ENCODE assay signal across 8 mouse cellular contexts in the genomic region with DNA sequence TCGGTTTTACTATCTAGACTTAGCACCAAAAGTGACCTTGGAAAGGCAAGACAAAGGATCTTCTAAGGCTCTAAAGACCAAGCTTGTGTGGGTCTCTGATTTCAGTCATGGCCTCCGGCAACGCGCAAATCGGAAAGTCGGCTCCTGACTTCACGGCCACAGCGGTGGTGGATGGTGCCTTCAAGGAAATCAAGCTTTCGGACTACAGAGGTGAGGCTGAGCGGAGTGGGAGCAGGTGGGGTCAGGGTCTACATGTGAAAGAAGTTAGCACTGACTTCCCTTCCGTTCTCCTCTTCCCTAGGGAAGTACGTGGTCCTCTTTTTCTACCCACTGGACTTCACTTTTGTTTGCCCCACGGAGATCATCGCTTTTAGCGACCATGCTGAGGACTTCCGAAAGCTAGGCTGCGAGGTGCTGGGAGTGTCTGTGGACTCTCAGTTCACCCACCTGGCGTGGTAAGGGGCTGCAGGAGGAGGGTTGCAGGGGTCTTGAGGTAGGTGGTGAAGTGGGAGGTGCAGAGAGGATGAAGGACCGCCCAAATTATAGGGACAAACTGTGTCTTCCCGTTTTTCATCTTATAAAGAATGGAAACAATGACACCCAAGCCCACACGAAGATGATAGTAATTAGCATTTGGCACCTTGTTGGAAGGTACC. TPM values are rescaled to one million over a fixed set of nuclear protein-coding genes. Genes with fewer than 3 reads are reported as not detected.
DNase-seq lines count a peak whose midpoint lies in the region; ATAC-seq and TF ChIP-seq lines count a peak whose summit lies in the region.

No protein-coding gene starts in this region.

- intact Hi-C loops in heart, postnatal 10 days (cut with DNase I) = no loop called here
- intact Hi-C loops in left cerebral cortex, postnatal 25 days (cut with DNase I) = no loop called here

- no peaks in the 10 kb centered on the region for H3K9me3 ChIP-seq in heart, embryonic 10.5 days
- no peaks in the 10 kb centered on the region for H3K9me3 ChIP-seq in ES-Bruce4 (replicated peaks; ENCODE audit: control insufficient read depth, insufficient read depth, low read length, poor library complexity, severe bottlenecking)
- no peaks in the 10 kb centered on the region for H3K9me3 ChIP-seq in forebrain, embryonic 13.5 days (replicated peaks)
- no peaks in the 10 kb centered on the region for H3K9me3 ChIP-seq in limb, embryonic 15.5 days

- no peak for DNase-seq in heart, embryonic 10.5 days (ENCODE audit: low spot score)
- DNase-seq in heart, postnatal 10 days = no peak
- no peak for DNase-seq in B cell, adult 2 months
- DNase-seq in left cerebral cortex, postnatal 25 days (ENCODE audit: low spot score in 2 of 2) = no peak
- no peak for DNase-seq in layer of hippocampus, postnatal 25 days (ENCODE audit: extremely low spot score in 1 of 2, low spot score in 1 of 2)

- WGBS in heart, embryonic 10.5 days = 14% methylated on average over 21 of the region's 21 CpGs
- 5% methylated on average over 21 of the region's 21 CpGs for WGBS in forebrain, embryonic 13.5 days
- 6% methylated on average over 21 of the region's 21 CpGs for WGBS in limb, embryonic 15.5 days

- TF ChIP-seq EP300 in ES-Bruce4 (IDR thresholded peaks at IDR 0.05; ENCODE audit: insufficient read depth, low read depth, low read length) = no peak

- H3K4me3 ChIP-seq in heart, embryonic 10.5 days = peak overlapping the region; percentile 83
- peak overlapping the region; percentile 72 for H3K4me3 ChIP-seq in ES-Bruce4 (ENCODE audit: low read depth, low read length)
- peak overlapping the region; percentile 69 for H3K4me3 ChIP-seq in forebrain, embryonic 13.5 days
- peak overlapping the region; percentile 58 for H3K4me3 ChIP-seq in limb, embryonic 15.5 days

- H3K4me2 ChIP-seq in forebrain, embryonic 13.5 days = peak overlapping the region; percentile 88
- peak overlapping the region; percentile 83 for H3K4me2 ChIP-seq in limb, embryonic 15.5 days

- H3K27ac ChIP-seq in heart, embryonic 10.5 days = peak overlapping the region; percentile 97
- peak overlapping the region; percentile 15; the same call in 1 of the 2 replicates for H3K27ac ChIP-seq in ES-Bruce4 (ENCODE audit: insufficient read depth, low read length)
- peak overlapping the region; percentile 76 for H3K27ac ChIP-seq in forebrain, embryonic 13.5 days
- H3K27ac ChIP-seq in limb, embryonic 15.5 days = peak overlapping the region; percentile 87

- H3K36me3 ChIP-seq in heart, embryonic 10.5 days = peaks cover 44% of the 10 kb centered on the region
- H3K36me3 ChIP-seq in ES-Bruce4 (ENCODE audit: control insufficient read depth, insufficient read depth, low read length, poor library complexity, severe bottlenecking) = peaks cover 24% of the 10 kb centered on the region
- peaks cover 46% of the 10 kb centered on the region for H3K36me3 ChIP-seq in forebrain, embryonic 13.5 days (ENCODE audit: poor library complexity, severe bottlenecking)
- peaks cover 44% of the 10 kb centered on the region for H3K36me3 ChIP-seq in limb, embryonic 15.5 days

- ATAC-seq in forebrain, embryonic 13.5 days = no peak
- ATAC-seq in limb, embryonic 15.5 days (ENCODE audit: insufficient number of reproducible peaks, low FRiP score, low TSS enrichment, low read depth) = no peak

- peaks cover 38% of the 10 kb centered on the region for H3K4me1 ChIP-seq in heart, embryonic 10.5 days
- H3K4me1 ChIP-seq in ES-Bruce4 (ENCODE audit: control insufficient read depth, insufficient read depth, low read length) = peaks cover 4% of the 10 kb centered on the region
- peaks cover 42% of the 10 kb centered on the region for H3K4me1 ChIP-seq in forebrain, embryonic 13.5 days
- peaks cover 36% of the 10 kb centered on the region for H3K4me1 ChIP-seq in limb, embryonic 15.5 days

- peak overlapping the region; percentile 82 for H3K9ac ChIP-seq in ES-Bruce4 (ENCODE audit: low read depth, poor library complexity, severe bottlenecking)
- H3K9ac ChIP-seq in forebrain, embryonic 13.5 days = peak overlapping the region; percentile 90
- peak overlapping the region; percentile 64 for H3K9ac ChIP-seq in limb, embryonic 15.5 days

- no peaks in the 10 kb centered on the region for H3K27me3 ChIP-seq in heart, embryonic 10.5 days (ENCODE audit: insufficient read depth, poor library complexity, severe bottlenecking)
- no peaks in the 10 kb centered on the region for H3K27me3 ChIP-seq in ES-Bruce4 (ENCODE audit: control insufficient read depth, insufficient read depth, low read length, poor library complexity, severe bottlenecking)
- no peaks in the 10 kb centered on the region for H3K27me3 ChIP-seq in forebrain, embryonic 13.5 days
- H3K27me3 ChIP-seq in limb, embryonic 15.5 days = no peaks in the 10 kb centered on the region

- no peak for TF ChIP-seq POLR2A in ES-Bruce4 (IDR thresholded peaks at IDR 0.05; ENCODE audit: insufficient read depth, low read length)

- no peak for TF ChIP-seq CTCF in ES-Bruce4 (IDR thresholded peaks at IDR 0.05; ENCODE audit: low read depth, low read length)

RNA-seq across cellular contexts. Expression of a gene that starts 0.7 kb away (rescaled TPM):
- polyA plus RNA-seq in heart, embryonic 10.5 days (2016; fragmentation: Nextera tagmentation; extraction: Ambion mirVana) = 104 and 119 TPM in 2 replicates
- total RNA-seq in heart, postnatal 10 days (2021) = 10 to 100 TPM; 53.4 to 55.4 TPM
- polyA plus RNA-seq in ES-Bruce4 (2011; ENCODE audit: insufficient read depth, insufficient read length, low read depth, missing spikeins) = 79.2 and 88.1 TPM in 2 replicates
- 119 and 124 TPM in 2 replicates for polyA plus RNA-seq in forebrain, embryonic 13.5 days (2015; fragmentation: Nextera tagmentation; extraction: Ambion mirVana)
- 95.2 and 95.6 TPM in 2 replicates for polyA plus RNA-seq in limb, embryonic 15.5 days (2015; fragmentation: Nextera tagmentation; extraction: Ambion mirVana)
- total RNA-seq in left cerebral cortex, postnatal 25 days (2021) = 10 to 100 TPM; 40.7 to 42.2 TPM
- total RNA-seq in layer of hippocampus, postnatal 25 days (2021) = 10 to 100 TPM; 37.1 to 41.5 TPM

RNA-seq across cellular contexts. Expression of a gene that starts 0.9 kb away (rescaled TPM):
- polyA plus RNA-seq in heart, embryonic 10.5 days (2016; fragmentation: Nextera tagmentation; extraction: Ambion mirVana) = 810 and 835 TPM in 2 replicates
- total RNA-seq in heart, postnatal 10 days (2021) = 100 to 1,000 TPM; 689 to 769 TPM
- polyA plus RNA-seq in ES-Bruce4 (2011; ENCODE audit: insufficient read depth, insufficient read length, low read depth, missing spikeins) = 226 and 237 TPM in 2 replicates
- 1,640 and 1,662 TPM in 2 replicates for polyA plus RNA-seq in forebrain, embryonic 13.5 days (2015; fragmentation: Nextera tagmentation; extraction: Ambion mirVana)
- polyA plus RNA-seq in limb, embryonic 15.5 days (2015; fragmentation: Nextera tagmentation; extraction: Ambion mirVana) = 635 and 681 TPM in 2 replicates
- total RNA-seq in left cerebral cortex, postnatal 25 days (2021) = 100 to 1,000 TPM; 340 to 356 TPM
- 100 to 1,000 TPM; 335 to 353 TPM for total RNA-seq in layer of hippocampus, postnatal 25 days (2021)

RNA-seq across cellular contexts. Expression of a gene that starts 1.0 kb away (rescaled TPM):
- polyA plus RNA-seq in heart, embryonic 10.5 days (2016; fragmentation: Nextera tagmentation; extraction: Ambion mirVana) = not detected in 2 replicates
- 1 to 10 TPM in 1 of 2 experiments, not detected in 1; 1.6 TPM for total RNA-seq in heart, postnatal 10 days (2021)
- polyA plus RNA-seq in ES-Bruce4 (2011; ENCODE audit: insufficient read depth, insufficient read length, low read depth, missing spikeins) = 4.9 TPM in 1 of 2 replicates, not detected in the other
- polyA plus RNA-seq in forebrain, embryonic 13.5 days (2015; fragmentation: Nextera tagmentation; extraction: Ambion mirVana) = not detected in 2 replicates
- polyA plus RNA-seq in limb, embryonic 15.5 days (2015; fragmentation: Nextera tagmentation; extraction: Ambion mirVana) = not detected in 2 replicates
- 1 to 10 TPM in 1 of 2 experiments, not detected in 1; 3.5 TPM for total RNA-seq in left cerebral cortex, postnatal 25 days (2021)
- not detected for total RNA-seq in layer of hippocampus, postnatal 25 days (2021)

RNA-seq across cellular contexts. Expression of a gene that starts 8.3 kb away (rescaled TPM):
- polyA plus RNA-seq in heart, embryonic 10.5 days (2016; fragmentation: Nextera tagmentation; extraction: Ambion mirVana) = 9.5 and 11.4 TPM in 2 replicates
- total RNA-seq in heart, postnatal 10 days (2021) = 10 to 100 TPM; 12.6 to 12.7 TPM
- 19.0 and 20.4 TPM in 2 replicates for polyA plus RNA-seq in ES-Bruce4 (2011; ENCODE audit: insufficient read depth, insufficient read length, low read depth, missing spikeins)
- 3.4 and 4.2 TPM in 2 replicates for polyA plus RNA-seq in forebrain, embryonic 13.5 days (2015; fragmentation: Nextera tagmentation; extraction: Ambion mirVana)
- polyA plus RNA-seq in limb, embryonic 15.5 days (2015; fragmentation: Nextera tagmentation; extraction: Ambion mirVana) = 30.4 and 42.5 TPM in 2 replicates
- total RNA-seq in left cerebral cortex, postnatal 25 days (2021) = 10 to 100 TPM; 73.3 to 85.1 TPM
- 10 to 100 TPM; 67.9 to 68.8 TPM for total RNA-seq in layer of hippocampus, postnatal 25 days (2021)

RNA-seq across cellular contexts. Expression of a gene that starts 20.1 kb away (rescaled TPM):
- 8.4 and 14.7 TPM in 2 replicates for polyA plus RNA-seq in heart, embryonic 10.5 days (2016; fragmentation: Nextera tagmentation; extraction: Ambion mirVana)
- 1 to 10 TPM; 1.8 to 2.3 TPM for total RNA-seq in heart, postnatal 10 days (2021)
- 41.5 and 41.8 TPM in 2 replicates for polyA plus RNA-seq in ES-Bruce4 (2011; ENCODE audit: insufficient read depth, insufficient read length, low read depth, missing spikeins)
- 16.8 and 21.5 TPM in 2 replicates for polyA plus RNA-seq in forebrain, embryonic 13.5 days (2015; fragmentation: Nextera tagmentation; extraction: Ambion mirVana)
- polyA plus RNA-seq in limb, embryonic 15.5 days (2015; fragmentation: Nextera tagmentation; extraction: Ambion mirVana) = 26.9 and 28.8 TPM in 2 replicates
- 1 to 10 TPM; 7.2 to 8.5 TPM for total RNA-seq in left cerebral cortex, postnatal 25 days (2021)
- total RNA-seq in layer of hippocampus, postnatal 25 days (2021) = 1 to 10 TPM; 7.6 to 9.3 TPM

Comparison
In these comparisons a context has a peak if more than half of its experiments do, and no peak if none do; other contexts are left out.
1. H3K27ac ChIP-seq: peak in every context shown above with its lines; median percentile 97 in heart, embryonic 10.5 days; 87 in limb, embryonic 15.5 days; 76 in forebrain, embryonic 13.5 days; 15 in ES-Bruce4.